Mouse (Mus musculus): ENCODE data around the gene Kcnma1.

DNA sequence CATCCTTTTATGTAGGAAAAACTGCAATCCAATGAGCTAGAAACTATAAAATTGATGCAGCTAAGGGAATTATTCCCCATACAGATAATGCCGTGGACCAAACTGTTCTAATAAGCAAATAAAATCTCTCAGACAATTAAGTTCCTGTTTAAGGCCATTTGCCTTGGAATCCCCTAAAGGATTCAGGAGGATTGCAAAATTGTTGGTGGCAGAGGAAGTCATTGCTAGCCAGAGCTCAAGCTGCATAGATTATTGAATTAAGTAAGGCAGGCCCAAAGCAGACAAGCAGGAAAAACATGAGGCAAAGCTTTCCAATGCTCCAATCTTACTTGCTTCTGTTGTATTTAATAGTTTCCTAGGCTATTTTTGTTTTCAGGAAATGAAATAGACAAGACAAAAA, 441.5 kb downstream of the Kcnma1 start:
- no peak for TF ChIP-seq CTCF (IDR thresholded peaks at IDR 0.05; ENCODE audit: control insufficient read depth, insufficient read depth, insufficient replicate concordance, low read depth, low read length)
- no peak for TF ChIP-seq POLR2A (IDR thresholded peaks at IDR 0.05; ENCODE audit: control insufficient read depth, low read depth, low read length)

Data from testis, adult 2 months (tissue).